Mouse (Mus musculus): ENCODE results near the gene Asb10.

DNA sequence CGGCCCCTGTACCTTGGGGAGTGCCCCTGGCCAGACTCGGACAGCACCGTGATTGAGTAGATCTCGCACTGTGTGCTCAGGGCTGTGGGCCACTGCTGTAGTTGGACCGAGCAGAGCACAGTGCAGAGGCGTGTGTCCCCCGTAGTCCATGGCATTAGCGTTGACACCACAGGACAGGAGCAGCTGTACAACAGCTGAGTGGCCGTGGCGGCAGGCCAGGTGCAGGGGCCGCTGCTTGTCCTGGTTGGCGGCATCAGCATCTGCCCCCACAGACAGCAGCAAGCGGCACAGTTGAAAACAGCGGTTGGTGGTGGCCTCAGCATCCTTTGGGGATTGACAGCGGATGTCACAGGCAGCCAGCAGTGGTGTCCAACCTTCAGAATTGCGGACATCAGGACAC is 3.2 kb downstream of the Asb10 start:
- TF ChIP-seq CTCF (IDR thresholded peaks at IDR 0.05; ENCODE audit: low read depth, low read length): no peak
- TF ChIP-seq TAL1 (conservative IDR thresholded peaks at IDR 0.05; ENCODE audit: low read depth, low read length): no peak
